Mouse (Mus musculus): ENCODE results near the gene Sema7a. TPM values are rescaled to one million over a fixed set of nuclear protein-coding genes. Genes with fewer than 3 reads are reported as not detected.

Gene Sema7a
- 2.5 and 2.6 TPM in 2 replicates for polyA plus RNA-seq (2015; fragmentation: Nextera tagmentation; extraction: Ambion mirVana)

- H3K9ac ChIP-seq (replicated peaks; ENCODE audit: low read depth, low read length), result peak within 1 kb of the TSS; percentile 92
- peaks cover 49% of the 10 kb centered on the region for H3K4me1 ChIP-seq (replicated peaks; ENCODE audit: control insufficient read depth, insufficient read depth, low read length)
- no peaks in the 10 kb centered on the region for H3K9me3 ChIP-seq (ENCODE audit: control insufficient read depth, low read length)
- peak within 1 kb of the TSS; percentile 90 for H3K27ac ChIP-seq (ENCODE audit: low read length)
- peak; percentile 84 for ATAC-seq
- no peaks in the 10 kb centered on the region for H3K27me3 ChIP-seq (replicated peaks; ENCODE audit: control insufficient read depth, insufficient read depth, low read length)
- H3K4me2 ChIP-seq (ENCODE audit: low read length), result peak within 1 kb of the TSS; percentile 72
- H3K36me3 ChIP-seq (ENCODE audit: control insufficient read depth, insufficient read depth), result no peaks in the 10 kb centered on the region
- under 1% methylated on average over 54 of the region's 60 CpGs for WGBS
- peak within 1 kb of the TSS; percentile 85 for H3K4me3 ChIP-seq (replicated peaks; ENCODE audit: low read length)
These were observed at the start of gene Sema7a for GRCm38 (mm10) chr9:57939431-57940348. TSS of gene Sema7a (plus strand) at chr9:57940112.

- Histone ChIP-seq H3K9ac (replicated peaks; ENCODE audit: low read depth, low read length) (no peak overlapping the region), H3K4me2 (ENCODE audit: low read length) (peak overlapping the region; percentile 35; the same call in 1 of the 2 replicates), H3K36me3 (ENCODE audit: control insufficient read depth, insufficient read depth) (no peaks in the 10 kb centered on the region), H3K27ac (ENCODE audit: low read length) (no peak overlapping the region), H3K27me3 (replicated peaks; ENCODE audit: control insufficient read depth, insufficient read depth, low read length) (no peaks in the 10 kb centered on the region), H3K4me1 (replicated peaks; ENCODE audit: control insufficient read depth, insufficient read depth, low read length) (peaks cover 20% of the 10 kb centered on the region), H3K9me3 (ENCODE audit: control insufficient read depth, low read length) (no peaks in the 10 kb centered on the region), H3K4me3 (replicated peaks; ENCODE audit: low read length) (no peak overlapping the region)
- WGBS, result 50% methylated on average over 10 of the region's 10 CpGs
- ATAC-seq, result no peak
These were observed 39.4 kb upstream of the Sema7a start for GRCm38 (mm10) chr9:57900478-57900877.

GRCm38 (mm10) chr9:57901197-57901596 lies 38.7 kb upstream of the Sema7a start:
- peak overlapping the region; percentile 27; the same call in 1 of the 2 replicates for H3K9ac ChIP-seq (replicated peaks; ENCODE audit: low read depth, low read length)

GRCm38 (mm10) chr9:57901601-57902000 lies 38.3 kb upstream of the Sema7a start:
- peak; percentile 91 for ATAC-seq
- H3K4me3 ChIP-seq (replicated peaks; ENCODE audit: low read length), result no peak overlapping the region
- H3K27me3 ChIP-seq (replicated peaks; ENCODE audit: control insufficient read depth, insufficient read depth, low read length), result no peaks in the 10 kb centered on the region
- WGBS, result 5% methylated on average over 3 of the region's 3 CpGs
- H3K9ac ChIP-seq (replicated peaks; ENCODE audit: low read depth, low read length), result no peak overlapping the region; the same call in 1 of the 2 replicates
- peak overlapping the region; percentile 35 for H3K4me2 ChIP-seq (ENCODE audit: low read length)
- no peaks in the 10 kb centered on the region for H3K9me3 ChIP-seq (ENCODE audit: control insufficient read depth, low read length)
- H3K27ac ChIP-seq (ENCODE audit: low read length), result peak overlapping the region; percentile 83
- H3K36me3 ChIP-seq (ENCODE audit: control insufficient read depth, insufficient read depth), result no peaks in the 10 kb centered on the region
- peaks cover 20% of the 10 kb centered on the region for H3K4me1 ChIP-seq (replicated peaks; ENCODE audit: control insufficient read depth, insufficient read depth, low read length)

More at GRCm38 (mm10) chr9:57901197-57901596, 38.7 kb upstream of the Sema7a start:
- ATAC-seq, result peak; percentile 85
- peaks cover 20% of the 10 kb centered on the region for H3K4me1 ChIP-seq (replicated peaks; ENCODE audit: control insufficient read depth, insufficient read depth, low read length)
- H3K36me3 ChIP-seq (ENCODE audit: control insufficient read depth, insufficient read depth), result no peaks in the 10 kb centered on the region
- peak overlapping the region; percentile 83 for H3K27ac ChIP-seq (ENCODE audit: low read length)
- H3K4me2 ChIP-seq (ENCODE audit: low read length), result peak overlapping the region; percentile 35
- H3K4me3 ChIP-seq (replicated peaks; ENCODE audit: low read length), result no peak overlapping the region
- no peaks in the 10 kb centered on the region for H3K27me3 ChIP-seq (replicated peaks; ENCODE audit: control insufficient read depth, insufficient read depth, low read length)
- no peaks in the 10 kb centered on the region for H3K9me3 ChIP-seq (ENCODE audit: control insufficient read depth, low read length)
- 7% methylated on average over 9 of the region's 9 CpGs for WGBS

GRCm38 (mm10) chr9:57902132-57902531 lies 37.8 kb upstream of the Sema7a start:
- Histone ChIP-seq H3K36me3 (ENCODE audit: control insufficient read depth, insufficient read depth) (no peaks in the 10 kb centered on the region), H3K27ac (ENCODE audit: low read length) (peak overlapping the region; percentile 83), H3K27me3 (replicated peaks; ENCODE audit: control insufficient read depth, insufficient read depth, low read length) (no peaks in the 10 kb centered on the region), H3K4me3 (replicated peaks; ENCODE audit: low read length) (no peak overlapping the region), H3K9me3 (ENCODE audit: control insufficient read depth, low read length) (no peaks in the 10 kb centered on the region), H3K9ac (replicated peaks; ENCODE audit: low read depth, low read length) (no peak overlapping the region), H3K4me2 (ENCODE audit: low read length) (no peak overlapping the region; the same call in 1 of the 2 replicates), H3K4me1 (replicated peaks; ENCODE audit: control insufficient read depth, insufficient read depth, low read length) (peaks cover 20% of the 10 kb centered on the region)
- no peak for ATAC-seq
- 33% methylated on average over 4 of the region's 4 CpGs for WGBS

- H3K9ac ChIP-seq (replicated peaks; ENCODE audit: low read depth, low read length), result no peak overlapping the region
- no peak overlapping the region for H3K27ac ChIP-seq (ENCODE audit: low read length)
- no peaks in the 10 kb centered on the region for H3K36me3 ChIP-seq (ENCODE audit: control insufficient read depth, insufficient read depth)
- 76% methylated on average over 8 of the region's 8 CpGs for WGBS
- no peaks in the 10 kb centered on the region for H3K27me3 ChIP-seq (replicated peaks; ENCODE audit: control insufficient read depth, insufficient read depth, low read length)
- H3K4me3 ChIP-seq (replicated peaks; ENCODE audit: low read length), result no peak overlapping the region
- H3K4me2 ChIP-seq (ENCODE audit: low read length), result no peak overlapping the region
- no peak for ATAC-seq
- H3K4me1 ChIP-seq (replicated peaks; ENCODE audit: control insufficient read depth, insufficient read depth, low read length), result peaks cover 20% of the 10 kb centered on the region
- no peaks in the 10 kb centered on the region for H3K9me3 ChIP-seq (ENCODE audit: control insufficient read depth, low read length)
These were observed 36.2 kb upstream of the Sema7a start for GRCm38 (mm10) chr9:57903589-57904249.

- no peak overlapping the region for H3K4me2 ChIP-seq (ENCODE audit: low read length)
- H3K27ac ChIP-seq (ENCODE audit: low read length), result no peak overlapping the region
- no peaks in the 10 kb centered on the region for H3K9me3 ChIP-seq (ENCODE audit: control insufficient read depth, low read length)
- no peaks in the 10 kb centered on the region for H3K27me3 ChIP-seq (replicated peaks; ENCODE audit: control insufficient read depth, insufficient read depth, low read length)
- H3K4me3 ChIP-seq (replicated peaks; ENCODE audit: low read length), result no peak overlapping the region
- H3K9ac ChIP-seq (replicated peaks; ENCODE audit: low read depth, low read length), result no peak overlapping the region
- peaks cover 20% of the 10 kb centered on the region for H3K4me1 ChIP-seq (replicated peaks; ENCODE audit: control insufficient read depth, insufficient read depth, low read length)
- no peaks in the 10 kb centered on the region for H3K36me3 ChIP-seq (ENCODE audit: control insufficient read depth, insufficient read depth)
- ATAC-seq, result no peak
- 94% methylated on average over 5 of the region's 5 CpGs for WGBS
These were observed 35.7 kb upstream of the Sema7a start for GRCm38 (mm10) chr9:57904250-57904644.

- H3K9ac ChIP-seq (replicated peaks; ENCODE audit: low read depth, low read length), result no peak overlapping the region
- H3K9me3 ChIP-seq (ENCODE audit: control insufficient read depth, low read length), result no peaks in the 10 kb centered on the region
- H3K27me3 ChIP-seq (replicated peaks; ENCODE audit: control insufficient read depth, insufficient read depth, low read length), result no peaks in the 10 kb centered on the region
- WGBS, result 81% methylated on average over 6 of the region's 6 CpGs
- H3K4me2 ChIP-seq (ENCODE audit: low read length), result no peak overlapping the region
- H3K4me1 ChIP-seq (replicated peaks; ENCODE audit: control insufficient read depth, insufficient read depth, low read length), result peaks cover 17% of the 10 kb centered on the region
- H3K27ac ChIP-seq (ENCODE audit: low read length), result no peak overlapping the region
- H3K36me3 ChIP-seq (ENCODE audit: control insufficient read depth, insufficient read depth), result no peaks in the 10 kb centered on the region
- no peak overlapping the region for H3K4me3 ChIP-seq (replicated peaks; ENCODE audit: low read length)
- ATAC-seq, result no peak
These were observed 32.7 kb upstream of the Sema7a start for GRCm38 (mm10) chr9:57907206-57907605.
